Mouse (Mus musculus): ENCODE results near the gene Tfpi2. TPM values are rescaled to one million over a fixed set of nuclear protein-coding genes. Genes with fewer than 3 reads are reported as not detected.

Gene Tfpi2
- polyA plus RNA-seq, 1 experiment from 2014 or later, result 0.40 TPM

DNA sequence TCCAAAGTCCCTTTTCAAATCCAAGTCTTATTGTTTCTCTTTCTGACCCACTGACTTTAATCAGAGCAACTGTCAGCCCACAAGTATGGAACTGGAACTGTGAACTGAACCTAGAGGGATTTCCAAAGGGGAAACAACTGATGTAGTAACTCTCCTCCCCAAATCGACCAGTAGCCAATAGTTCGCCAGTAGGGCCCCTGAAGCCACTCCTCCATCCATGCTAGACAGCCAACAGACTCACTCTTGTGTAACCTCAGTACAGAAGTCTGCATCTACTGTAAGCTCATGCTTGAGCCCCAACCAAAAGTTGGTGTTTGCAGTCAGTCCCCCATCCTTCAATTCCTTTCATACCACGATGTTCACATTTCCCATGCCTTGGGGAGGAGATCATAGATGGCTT lies 12.0 kb upstream of the Tfpi2 start:
- H3K27ac ChIP-seq (ENCODE audit: low read length), result no peak overlapping the region
- H3K4me3 ChIP-seq (ENCODE audit: low read depth, low read length), result no peak overlapping the region
- H3K9ac ChIP-seq (ENCODE audit: low read depth, low read length), result no peak overlapping the region
- ATAC-seq, result no peak
- H3K4me2 ChIP-seq (ENCODE audit: low read length), result no peak overlapping the region
- H3K27me3 ChIP-seq (ENCODE audit: control insufficient read depth, insufficient read depth, low read depth, low read length), result no peaks in the 10 kb centered on the region
- peaks cover 3% of the 10 kb centered on the region; the same call in 1 of the 2 replicates for H3K4me1 ChIP-seq (ENCODE audit: control insufficient read depth, insufficient read depth, low read length)
- no peaks in the 10 kb centered on the region for H3K9me3 ChIP-seq (replicated peaks; ENCODE audit: control insufficient read depth, low read length, poor library complexity, severe bottlenecking)
- WGBS, result 75% methylated on average over 3 of the region's 3 CpGs
- H3K36me3 ChIP-seq (ENCODE audit: control insufficient read depth, insufficient read depth, low read length), result no peaks in the 10 kb centered on the region

DNA sequence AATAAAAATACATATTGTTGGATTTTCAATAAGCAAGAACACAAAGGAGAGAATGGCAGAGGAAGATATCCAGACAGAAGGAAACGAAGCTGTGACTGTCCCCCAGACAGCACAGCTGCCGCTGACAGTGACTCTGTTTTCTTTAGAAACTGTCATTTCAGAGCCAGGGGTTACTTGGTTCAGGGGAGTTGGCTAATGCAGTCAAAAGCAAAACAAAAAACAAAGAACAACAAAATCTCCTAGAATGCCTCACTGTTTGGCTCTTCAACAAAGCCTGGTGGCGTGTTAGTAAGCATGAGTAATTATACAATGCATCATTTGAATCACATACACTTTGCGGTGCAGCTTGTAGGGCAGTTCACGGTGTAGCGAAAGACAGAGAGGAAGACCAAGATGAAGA lies 10.6 kb upstream of the Tfpi2 start:
- Histone ChIP-seq H3K27me3 (ENCODE audit: control insufficient read depth, insufficient read depth, low read depth, low read length) (no peaks in the 10 kb centered on the region), H3K4me3 (ENCODE audit: low read depth, low read length) (no peak overlapping the region), H3K27ac (ENCODE audit: low read length) (no peak overlapping the region), H3K9me3 (replicated peaks; ENCODE audit: control insufficient read depth, low read length, poor library complexity, severe bottlenecking) (no peaks in the 10 kb centered on the region), H3K4me2 (ENCODE audit: low read length) (no peak overlapping the region), H3K4me1 (ENCODE audit: control insufficient read depth, insufficient read depth, low read length) (peaks cover 3% of the 10 kb centered on the region; the same call in 1 of the 2 replicates), H3K36me3 (ENCODE audit: control insufficient read depth, insufficient read depth, low read length) (no peaks in the 10 kb centered on the region), H3K9ac (ENCODE audit: low read depth, low read length) (no peak overlapping the region)
- no peak for ATAC-seq
- 59% methylated on average over 6 of the region's 6 CpGs for WGBS

DNA sequence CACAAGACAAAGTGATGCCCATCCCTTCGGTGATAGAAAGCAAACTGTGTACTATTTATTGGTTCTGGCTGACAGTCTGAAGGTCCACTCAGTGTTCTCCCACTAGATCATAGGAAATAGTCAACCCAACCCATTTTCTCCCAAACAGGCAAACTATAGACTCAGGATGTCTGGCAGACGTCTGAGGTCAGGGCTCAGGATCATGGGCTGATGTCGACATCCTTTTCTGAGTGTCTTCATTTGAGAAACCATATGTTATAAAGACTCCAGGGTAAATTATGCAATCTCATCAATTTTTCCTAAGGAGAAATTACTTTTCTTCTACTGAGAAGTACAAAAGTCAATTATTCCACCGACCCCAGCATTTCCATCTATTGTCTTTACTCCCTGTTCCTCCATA lies 9.4 kb upstream of the Tfpi2 start:
- no peak for ATAC-seq
- 85% methylated on average over 4 of the region's 4 CpGs for WGBS
- Histone ChIP-seq H3K4me2 (ENCODE audit: low read length) (no peak overlapping the region), H3K9me3 (replicated peaks; ENCODE audit: control insufficient read depth, low read length, poor library complexity, severe bottlenecking) (no peaks in the 10 kb centered on the region), H3K27ac (ENCODE audit: low read length) (no peak overlapping the region), H3K4me1 (ENCODE audit: control insufficient read depth, insufficient read depth, low read length) (no peaks in the 10 kb centered on the region), H3K27me3 (ENCODE audit: control insufficient read depth, insufficient read depth, low read depth, low read length) (no peaks in the 10 kb centered on the region), H3K36me3 (ENCODE audit: control insufficient read depth, insufficient read depth, low read length) (no peaks in the 10 kb centered on the region), H3K4me3 (ENCODE audit: low read depth, low read length) (no peak overlapping the region), H3K9ac (ENCODE audit: low read depth, low read length) (no peak overlapping the region)

DNA sequence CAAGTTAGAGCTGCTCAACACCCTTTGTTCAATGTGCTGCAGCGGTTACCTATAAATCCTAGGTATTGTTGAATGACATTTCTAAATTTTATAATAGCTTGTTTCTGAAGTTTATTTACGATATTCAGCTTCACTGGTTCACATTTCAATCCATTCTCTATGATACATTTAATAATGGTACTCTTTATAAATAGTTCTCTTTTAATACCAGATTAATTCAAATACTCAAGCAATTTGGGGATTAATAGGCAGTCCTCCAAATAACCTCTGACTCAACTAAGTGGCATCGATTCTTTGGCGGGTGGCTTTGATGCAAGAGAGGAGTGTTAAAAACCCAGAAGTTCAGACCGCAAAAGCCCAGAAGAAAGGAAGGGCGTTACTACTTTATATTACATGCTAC lies 4.8 kb upstream of the Tfpi2 start, which contains the start of gene Gngt1:
Gene Gngt1, plus strand, starts transcription at position 301 of the 400 bp plus-strand sequence.
- Histone ChIP-seq H3K4me3 (ENCODE audit: low read depth, low read length) (no peak within 1 kb of the TSS), H3K27ac (ENCODE audit: low read length) (no peak within 1 kb of the TSS), H3K9me3 (replicated peaks; ENCODE audit: control insufficient read depth, low read length, poor library complexity, severe bottlenecking) (no peaks in the 10 kb centered on the region), H3K4me2 (ENCODE audit: low read length) (no peak within 1 kb of the TSS), H3K27me3 (ENCODE audit: control insufficient read depth, insufficient read depth, low read depth, low read length) (no peaks in the 10 kb centered on the region), H3K9ac (ENCODE audit: low read depth, low read length) (no peak within 1 kb of the TSS), H3K4me1 (ENCODE audit: control insufficient read depth, insufficient read depth, low read length) (no peaks in the 10 kb centered on the region), H3K36me3 (ENCODE audit: control insufficient read depth, insufficient read depth, low read length) (no peaks in the 10 kb centered on the region)
- ATAC-seq, result no peak
- 89% methylated on average over 6 of the region's 6 CpGs for WGBS

DNA sequence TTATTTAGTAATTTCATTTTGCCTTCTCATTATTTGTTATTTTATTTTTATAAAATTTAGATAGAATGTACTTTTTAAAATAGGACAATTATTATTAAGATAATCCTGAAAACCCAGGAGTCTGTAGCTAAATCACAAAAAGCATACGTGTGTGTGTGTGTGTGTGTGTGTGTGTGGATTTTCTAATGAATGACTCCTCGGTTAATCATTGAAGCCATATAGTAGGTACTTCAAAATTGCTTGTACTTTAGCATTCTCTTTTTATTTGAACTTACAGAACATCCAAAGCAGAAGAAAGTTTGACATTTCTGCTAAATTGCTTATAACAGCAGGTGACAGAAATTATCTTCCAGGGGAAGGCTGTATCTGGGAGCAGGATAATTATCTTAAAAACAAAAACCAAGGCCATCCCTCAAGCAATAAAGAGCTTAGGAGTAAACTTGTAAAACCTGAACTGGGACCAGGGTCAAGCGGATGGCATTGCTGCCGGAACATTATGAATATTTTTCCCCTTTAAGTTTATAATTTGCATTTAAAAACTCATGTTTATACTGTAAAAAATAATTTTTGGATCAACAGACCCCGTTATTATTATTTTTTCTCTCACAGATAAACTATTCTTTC lies 5.9 kb downstream of the Tfpi2 start:
- no peak overlapping the region for H3K4me2 ChIP-seq (ENCODE audit: low read length)
- no peak for ATAC-seq
- 87% methylated on average over 5 of the region's 5 CpGs for WGBS

DNA sequence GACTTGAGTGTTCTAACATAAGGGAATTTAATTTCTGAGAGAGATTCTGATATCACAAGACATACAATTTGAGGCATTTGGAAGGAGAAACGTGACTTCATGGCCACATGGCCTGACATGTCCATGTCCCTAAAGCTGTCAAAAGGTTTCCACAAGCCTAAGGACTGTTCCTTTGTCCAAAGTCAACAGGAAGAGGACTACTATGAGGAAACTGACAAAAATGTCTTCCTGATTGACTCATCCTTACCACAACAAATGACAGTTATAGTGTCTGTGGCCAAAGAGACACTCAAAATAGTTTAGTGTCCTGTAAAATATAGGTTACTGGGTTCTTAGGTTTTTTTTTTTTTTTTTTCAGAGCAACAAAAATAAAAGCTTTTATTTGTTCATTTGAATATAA lies 15.0 kb downstream of the Tfpi2 start:
- no peaks in the 10 kb centered on the region for H3K4me1 ChIP-seq (ENCODE audit: control insufficient read depth, insufficient read depth, low read length)
- H3K27me3 ChIP-seq (ENCODE audit: control insufficient read depth, insufficient read depth, low read depth, low read length), result no peaks in the 10 kb centered on the region
- no peak overlapping the region for H3K4me2 ChIP-seq (ENCODE audit: low read length)
- H3K27ac ChIP-seq (ENCODE audit: low read length), result no peak overlapping the region
- no peaks in the 10 kb centered on the region for H3K9me3 ChIP-seq (replicated peaks; ENCODE audit: control insufficient read depth, low read length, poor library complexity, severe bottlenecking)
- no peaks in the 10 kb centered on the region for H3K36me3 ChIP-seq (ENCODE audit: control insufficient read depth, insufficient read depth, low read length)
- no peak overlapping the region for H3K4me3 ChIP-seq (ENCODE audit: low read depth, low read length)
- ATAC-seq, result no peak
- no peak overlapping the region for H3K9ac ChIP-seq (ENCODE audit: low read depth, low read length)
- 88% methylated on average over 1 of the region's 1 CpGs for WGBS

More for the DNA sequence above, 5.9 kb downstream of the Tfpi2 start:
- Histone ChIP-seq H3K36me3 (ENCODE audit: control insufficient read depth, insufficient read depth, low read length) (no peaks in the 10 kb centered on the region), H3K4me3 (ENCODE audit: low read depth, low read length) (no peak overlapping the region), H3K9me3 (replicated peaks; ENCODE audit: control insufficient read depth, low read length, poor library complexity, severe bottlenecking) (no peaks in the 10 kb centered on the region), H3K27me3 (ENCODE audit: control insufficient read depth, insufficient read depth, low read depth, low read length) (no peaks in the 10 kb centered on the region), H3K27ac (ENCODE audit: low read length) (no peak overlapping the region), H3K4me1 (ENCODE audit: control insufficient read depth, insufficient read depth, low read length) (no peaks in the 10 kb centered on the region), H3K9ac (ENCODE audit: low read depth, low read length) (no peak overlapping the region)

DNA sequence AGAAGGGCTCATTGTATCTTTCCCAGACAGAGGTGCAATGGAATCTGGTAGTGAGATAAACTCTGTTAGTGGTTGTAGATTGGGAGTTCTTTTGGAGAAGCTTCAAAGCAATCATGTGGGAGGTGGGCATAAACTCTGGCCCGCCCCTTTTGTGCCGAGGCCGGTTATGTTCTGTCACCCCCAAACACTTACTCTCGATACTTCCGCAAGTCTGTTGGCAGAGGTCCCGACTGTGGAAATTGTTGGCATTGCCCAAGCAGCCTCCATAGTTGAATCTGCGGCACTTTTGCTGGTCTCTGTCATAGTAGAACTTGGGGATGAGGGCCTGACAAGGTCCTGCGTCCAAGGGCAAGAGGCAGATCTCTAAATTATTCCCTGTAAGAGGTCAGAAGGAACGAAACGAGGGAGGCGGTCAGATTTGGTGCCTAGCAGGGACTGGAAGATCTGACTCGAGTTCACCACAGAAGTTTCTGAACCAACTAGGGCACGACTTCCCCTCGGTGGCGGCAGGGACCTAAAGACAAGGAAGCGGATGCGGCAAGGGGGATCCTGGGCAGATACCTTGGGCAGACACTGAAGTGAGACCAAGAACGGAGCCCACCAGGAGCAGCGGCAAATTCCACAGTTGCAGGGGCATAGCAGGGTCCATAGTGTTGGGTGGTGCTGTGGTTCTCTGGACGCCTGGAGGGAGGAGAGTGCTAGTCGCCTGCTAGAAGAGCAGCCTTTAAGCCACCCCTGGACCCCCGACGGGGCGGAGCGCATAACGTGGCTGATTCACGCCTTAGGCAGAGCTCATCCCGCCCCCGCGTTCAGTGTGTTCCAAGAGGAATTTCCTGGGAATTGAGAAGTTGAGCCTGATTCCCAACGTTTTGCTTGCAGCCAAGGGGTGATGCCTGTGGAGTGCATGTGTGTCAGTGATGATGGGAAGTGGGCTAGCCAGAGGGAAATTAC lies 20.8 kb downstream of the Tfpi2 start:
- no peaks in the 10 kb centered on the region for H3K36me3 ChIP-seq (ENCODE audit: control insufficient read depth, insufficient read depth, low read length)
- peak overlapping the region; percentile 35 for H3K4me2 ChIP-seq (ENCODE audit: low read length)
- 37% methylated on average over 31 of the region's 31 CpGs for WGBS
- ATAC-seq, result no peak
- H3K9me3 ChIP-seq (replicated peaks; ENCODE audit: control insufficient read depth, low read length, poor library complexity, severe bottlenecking), result no peaks in the 10 kb centered on the region
- H3K27me3 ChIP-seq (ENCODE audit: control insufficient read depth, insufficient read depth, low read depth, low read length), result no peaks in the 10 kb centered on the region
- no peak overlapping the region for H3K9ac ChIP-seq (ENCODE audit: low read depth, low read length)
- H3K27ac ChIP-seq (ENCODE audit: low read length), result no peak overlapping the region
- H3K4me1 ChIP-seq (ENCODE audit: control insufficient read depth, insufficient read depth, low read length), result no peaks in the 10 kb centered on the region
- peak overlapping the region; percentile 9; the same call in 1 of the 2 replicates for H3K4me3 ChIP-seq (ENCODE audit: low read depth, low read length)

DNA sequence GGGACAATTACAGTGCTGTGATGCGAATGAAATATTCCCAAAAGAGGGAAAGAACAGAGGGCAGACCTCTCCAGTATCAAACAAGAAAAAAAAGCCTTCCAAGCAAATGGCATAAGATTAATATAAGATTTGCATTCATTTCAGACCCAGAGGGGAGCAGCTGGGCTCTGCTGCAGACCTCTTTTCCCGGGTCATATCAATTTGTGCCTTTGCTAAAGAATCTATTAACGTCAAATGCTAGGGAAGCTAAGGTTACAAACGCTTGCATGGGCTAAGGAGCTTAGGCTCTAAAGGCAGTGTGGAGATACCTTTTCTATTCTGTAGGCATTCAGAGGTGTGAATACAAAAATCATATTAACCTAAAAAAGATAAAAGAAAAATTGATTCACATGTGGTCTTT lies 33.8 kb downstream of the Tfpi2 start:
- no peak overlapping the region for H3K9ac ChIP-seq (ENCODE audit: low read depth, low read length)
- H3K27me3 ChIP-seq (ENCODE audit: control insufficient read depth, insufficient read depth, low read depth, low read length), result no peaks in the 10 kb centered on the region
- H3K36me3 ChIP-seq (ENCODE audit: control insufficient read depth, insufficient read depth, low read length), result no peaks in the 10 kb centered on the region
- no peak overlapping the region for H3K4me3 ChIP-seq (ENCODE audit: low read depth, low read length)
- 20% methylated on average over 4 of the region's 4 CpGs for WGBS
- 0 out of 2 replicates have a peak, but pooled peaks have one; percentile 42 for ATAC-seq
- H3K4me1 ChIP-seq (ENCODE audit: control insufficient read depth, insufficient read depth, low read length), result peaks cover 3% of the 10 kb centered on the region; the same call in 1 of the 2 replicates
- H3K27ac ChIP-seq (ENCODE audit: low read length), result no peak overlapping the region
- no peak overlapping the region for H3K4me2 ChIP-seq (ENCODE audit: low read length)
- no peaks in the 10 kb centered on the region for H3K9me3 ChIP-seq (replicated peaks; ENCODE audit: control insufficient read depth, low read length, poor library complexity, severe bottlenecking)

DNA sequence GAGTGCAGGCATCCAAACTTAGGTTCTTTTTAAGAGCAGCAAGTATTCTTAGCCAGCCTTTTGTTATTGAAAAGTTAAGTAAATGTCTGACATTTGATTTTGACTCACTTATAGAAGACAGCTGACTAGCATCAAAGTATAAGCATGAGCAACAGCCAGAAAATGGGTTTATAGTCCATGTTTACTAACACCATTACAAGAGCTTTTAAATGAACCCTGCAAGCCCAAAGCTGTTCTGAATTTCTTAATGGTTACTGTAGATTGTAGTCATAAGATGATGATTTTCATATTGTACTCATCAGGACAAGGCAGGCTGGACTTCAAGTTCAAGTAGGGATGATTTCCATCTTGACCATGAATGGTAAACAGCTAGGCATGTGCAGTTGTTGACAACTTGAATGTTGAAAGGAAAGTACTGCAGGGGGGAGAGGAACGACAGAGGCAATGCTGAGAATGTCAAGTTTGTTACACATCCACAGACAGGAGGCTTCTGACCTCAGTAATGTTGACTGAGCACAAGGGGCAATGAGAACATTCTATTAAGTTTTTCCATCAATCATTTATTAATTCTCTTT lies 52.5 kb downstream of the Tfpi2 start:
- Histone ChIP-seq H3K9ac (ENCODE audit: low read depth, low read length) (no peak overlapping the region), H3K9me3 (replicated peaks; ENCODE audit: control insufficient read depth, low read length, poor library complexity, severe bottlenecking) (no peaks in the 10 kb centered on the region), H3K4me3 (ENCODE audit: low read depth, low read length) (no peak overlapping the region), H3K36me3 (ENCODE audit: control insufficient read depth, insufficient read depth, low read length) (no peaks in the 10 kb centered on the region), H3K27ac (ENCODE audit: low read length) (no peak overlapping the region), H3K4me1 (ENCODE audit: control insufficient read depth, insufficient read depth, low read length) (no peaks in the 10 kb centered on the region), H3K4me2 (ENCODE audit: low read length) (no peak overlapping the region), H3K27me3 (ENCODE audit: control insufficient read depth, insufficient read depth, low read depth, low read length) (no peaks in the 10 kb centered on the region)
- 71% methylated on average over 1 of the region's 1 CpGs for WGBS
- no peak for ATAC-seq
